Mouse (Mus musculus): ENCODE measurements at regions not wholly inside any gene's neighbourhood (a gene's known extent, or its start where the extent isn't known, plus 50 kb on each side); places are given as distances from the start of the nearest gene placed in this dataset.

- no peak for DNase-seq (ENCODE audit: low read depth, low spot score)
Measured at GRCm38 (mm10) chr2:39835370-39835769, 609.1 kb upstream of the Ppp6c start.

GRCm38 (mm10) chr2:39823851-39824250, 597.6 kb upstream of the Ppp6c start:
- no peak for DNase-seq (ENCODE audit: low read depth, low spot score)

GRCm38 (mm10) chr2:39806681-39807080, 580.4 kb upstream of the Ppp6c start:
- peak; percentile 18 for DNase-seq (ENCODE audit: low read depth, low spot score)
